Mouse (Mus musculus) neural tube, embryonic 10.5 days (tissue): ENCODE measurements around the gene Pip4p1.

Source experiments
- DNase-seq: peaks from one replicate; pipeline ENCODE4 v3.0.0-alpha.2; 2017; ENCODE audit warnings: low spot score; ENCODE audit errors: extremely low spot score

Gene Pip4p1

GRCm38 (mm10) chr14:50895985-50896746, 34.5 kb downstream of the Pip4p1 start:
- peak; percentile 40 for DNase-seq

GRCm38 (mm10) chr14:50895407-50895806, 35.2 kb downstream of the Pip4p1 start:
- DNase-seq, result no peak

GRCm38 (mm10) chr14:50892541-50893459, 37.9 kb downstream of the Pip4p1 start:
- no peak for DNase-seq

GRCm38 (mm10) chr14:50892091-50892490, 38.6 kb downstream of the Pip4p1 start:
- no peak for DNase-seq

- DNase-seq, result no peak
Measured at GRCm38 (mm10) chr14:50891621-50892020, 39.0 kb downstream of the Pip4p1 start.

- no peak for DNase-seq
Measured at GRCm38 (mm10) chr14:50876236-50876950, 54.3 kb downstream of the Pip4p1 start.
